Mouse (Mus musculus): ENCODE data around the gene B4galt5. TPM values are rescaled to one million over a fixed set of nuclear protein-coding genes. Genes with fewer than 3 reads are reported as not detected.

The B4galt5 gene
- polyA plus RNA-seq, 1 experiment from 2014 or later = 20.4 TPM

- Histone ChIP-seq H3K9me3 (ENCODE audit: control insufficient read depth, low read length) (no peaks in the 10 kb centered on the region), H3K36me3 (ENCODE audit: control insufficient read depth, insufficient read depth, low read length) (peaks cover 25% of the 10 kb centered on the region), H3K4me2 (ENCODE audit: low read length) (no peak overlapping the region), H3K4me3 (replicated peaks; ENCODE audit: low read depth, low read length) (no peak overlapping the region), H3K4me1 (ENCODE audit: control insufficient read depth, insufficient read depth, low read length) (no peaks in the 10 kb centered on the region), H3K27ac (replicated peaks; ENCODE audit: low read depth, low read length) (no peak overlapping the region; the same call in 1 of the 2 replicates), H3K27me3 (ENCODE audit: control insufficient read depth, insufficient read depth, low read length) (no peaks in the 10 kb centered on the region), H3K9ac (replicated peaks; ENCODE audit: low read length) (no peak overlapping the region)
- DNase-seq (no peak), ATAC-seq (ENCODE audit: low FRiP score, low TSS enrichment) (no peak)
- 90% methylated on average over 15 of the region's 15 CpGs for WGBS
Observed at GRCm38 (mm10) chr2:167306626-167307541, 42.1 kb downstream of the B4galt5 start.

- ATAC-seq (ENCODE audit: low FRiP score, low TSS enrichment) = no peak
Observed at GRCm38 (mm10) chr2:167306273-167306594, 42.7 kb downstream of the B4galt5 start.

GRCm38 (mm10) chr2:167305382-167306272 lies 43.4 kb downstream of the B4galt5 start:
- WGBS = 93% methylated on average over 13 of the region's 13 CpGs
- Histone ChIP-seq H3K9ac (replicated peaks; ENCODE audit: low read length) (no peak overlapping the region), H3K36me3 (ENCODE audit: control insufficient read depth, insufficient read depth, low read length) (peaks cover 33% of the 10 kb centered on the region), H3K4me2 (ENCODE audit: low read length) (no peak overlapping the region), H3K4me3 (replicated peaks; ENCODE audit: low read depth, low read length) (no peak overlapping the region), H3K4me1 (ENCODE audit: control insufficient read depth, insufficient read depth, low read length) (no peaks in the 10 kb centered on the region), H3K27ac (replicated peaks; ENCODE audit: low read depth, low read length) (no peak overlapping the region), H3K9me3 (ENCODE audit: control insufficient read depth, low read length) (no peaks in the 10 kb centered on the region), H3K27me3 (ENCODE audit: control insufficient read depth, insufficient read depth, low read length) (no peaks in the 10 kb centered on the region)
- DNase-seq (no peak), ATAC-seq (ENCODE audit: low FRiP score, low TSS enrichment) (no peak)

More at GRCm38 (mm10) chr2:167306273-167306594, 42.7 kb downstream of the B4galt5 start:
- no peak for DNase-seq
- H3K36me3 ChIP-seq (ENCODE audit: control insufficient read depth, insufficient read depth, low read length) = peaks cover 30% of the 10 kb centered on the region
- H3K9ac ChIP-seq (replicated peaks; ENCODE audit: low read length) = no peak overlapping the region
- H3K4me3 ChIP-seq (replicated peaks; ENCODE audit: low read depth, low read length) = no peak overlapping the region
- no peaks in the 10 kb centered on the region for H3K27me3 ChIP-seq (ENCODE audit: control insufficient read depth, insufficient read depth, low read length)
- no peak overlapping the region for H3K27ac ChIP-seq (replicated peaks; ENCODE audit: low read depth, low read length)
- H3K4me1 ChIP-seq (ENCODE audit: control insufficient read depth, insufficient read depth, low read length) = no peaks in the 10 kb centered on the region
- H3K9me3 ChIP-seq (ENCODE audit: control insufficient read depth, low read length) = no peaks in the 10 kb centered on the region
- H3K4me2 ChIP-seq (ENCODE audit: low read length) = no peak overlapping the region
- 85% methylated on average over 4 of the region's 4 CpGs for WGBS

GRCm38 (mm10) chr2:167304651-167305381 lies 44.2 kb downstream of the B4galt5 start:
- no peaks in the 10 kb centered on the region for H3K27me3 ChIP-seq (ENCODE audit: control insufficient read depth, insufficient read depth, low read length)
- no peak for ATAC-seq (ENCODE audit: low FRiP score, low TSS enrichment)
- no peak overlapping the region for H3K27ac ChIP-seq (replicated peaks; ENCODE audit: low read depth, low read length)
- H3K36me3 ChIP-seq (ENCODE audit: control insufficient read depth, insufficient read depth, low read length) = peaks cover 33% of the 10 kb centered on the region
- H3K9me3 ChIP-seq (ENCODE audit: control insufficient read depth, low read length) = no peaks in the 10 kb centered on the region
- no peak for DNase-seq
- no peak overlapping the region for H3K4me3 ChIP-seq (replicated peaks; ENCODE audit: low read depth, low read length)
- H3K4me2 ChIP-seq (ENCODE audit: low read length) = no peak overlapping the region
- WGBS = 90% methylated on average over 16 of the region's 16 CpGs
- H3K9ac ChIP-seq (replicated peaks; ENCODE audit: low read length) = no peak overlapping the region
- no peaks in the 10 kb centered on the region for H3K4me1 ChIP-seq (ENCODE audit: control insufficient read depth, insufficient read depth, low read length)

GRCm38 (mm10) chr2:167303806-167304205 lies 45.2 kb downstream of the B4galt5 start:
- Histone ChIP-seq H3K9ac (replicated peaks; ENCODE audit: low read length) (no peak overlapping the region), H3K4me3 (replicated peaks; ENCODE audit: low read depth, low read length) (no peak overlapping the region), H3K27me3 (ENCODE audit: control insufficient read depth, insufficient read depth, low read length) (no peaks in the 10 kb centered on the region), H3K36me3 (ENCODE audit: control insufficient read depth, insufficient read depth, low read length) (peaks cover 33% of the 10 kb centered on the region), H3K9me3 (ENCODE audit: control insufficient read depth, low read length) (no peaks in the 10 kb centered on the region), H3K4me1 (ENCODE audit: control insufficient read depth, insufficient read depth, low read length) (0 out of 2 replicates have a peak, but pooled peaks cover 4% of the 10 kb centered on the region), H3K27ac (replicated peaks; ENCODE audit: low read depth, low read length) (no peak overlapping the region), H3K4me2 (ENCODE audit: low read length) (no peak overlapping the region)
- no peak for DNase-seq
- no peak for ATAC-seq (ENCODE audit: low FRiP score, low TSS enrichment)
- WGBS = 92% methylated on average over 6 of the region's 6 CpGs

- Histone ChIP-seq H3K36me3 (ENCODE audit: control insufficient read depth, insufficient read depth, low read length) (peaks cover 33% of the 10 kb centered on the region), H3K27me3 (ENCODE audit: control insufficient read depth, insufficient read depth, low read length) (no peaks in the 10 kb centered on the region), H3K27ac (replicated peaks; ENCODE audit: low read depth, low read length) (no peak overlapping the region), H3K4me2 (ENCODE audit: low read length) (no peak overlapping the region), H3K9me3 (ENCODE audit: control insufficient read depth, low read length) (no peaks in the 10 kb centered on the region), H3K4me1 (ENCODE audit: control insufficient read depth, insufficient read depth, low read length) (0 out of 2 replicates have a peak, but pooled peaks cover 4% of the 10 kb centered on the region), H3K9ac (replicated peaks; ENCODE audit: low read length) (no peak overlapping the region), H3K4me3 (replicated peaks; ENCODE audit: low read depth, low read length) (no peak overlapping the region)
- WGBS = 86% methylated on average over 8 of the region's 8 CpGs
- no peak for DNase-seq
- ATAC-seq (ENCODE audit: low FRiP score, low TSS enrichment) = no peak
Observed at GRCm38 (mm10) chr2:167303196-167303595, 45.8 kb downstream of the B4galt5 start.

- peaks cover 33% of the 10 kb centered on the region for H3K36me3 ChIP-seq (ENCODE audit: control insufficient read depth, insufficient read depth, low read length)
- 73% methylated on average over 1 of the region's 1 CpGs for WGBS
- H3K9ac ChIP-seq (replicated peaks; ENCODE audit: low read length) = no peak overlapping the region
- 0 out of 2 replicates have a peak, but pooled peaks cover 4% of the 10 kb centered on the region for H3K4me1 ChIP-seq (ENCODE audit: control insufficient read depth, insufficient read depth, low read length)
- DNase-seq (no peak), ATAC-seq (ENCODE audit: low FRiP score, low TSS enrichment) (no peak)
- no peaks in the 10 kb centered on the region for H3K27me3 ChIP-seq (ENCODE audit: control insufficient read depth, insufficient read depth, low read length)
- H3K4me3 ChIP-seq (replicated peaks; ENCODE audit: low read depth, low read length) = no peak overlapping the region
- H3K4me2 ChIP-seq (ENCODE audit: low read length) = no peak overlapping the region
- H3K9me3 ChIP-seq (ENCODE audit: control insufficient read depth, low read length) = no peaks in the 10 kb centered on the region
- no peak overlapping the region; the same call in 1 of the 2 replicates for H3K27ac ChIP-seq (replicated peaks; ENCODE audit: low read depth, low read length)
Observed at GRCm38 (mm10) chr2:167302641-167303040, 46.3 kb downstream of the B4galt5 start.

- no peaks in the 10 kb centered on the region for H3K27me3 ChIP-seq (ENCODE audit: control insufficient read depth, insufficient read depth, low read length)
- H3K4me1 ChIP-seq (ENCODE audit: control insufficient read depth, insufficient read depth, low read length) = 0 out of 2 replicates have a peak, but pooled peaks cover 4% of the 10 kb centered on the region
- peaks cover 32% of the 10 kb centered on the region for H3K36me3 ChIP-seq (ENCODE audit: control insufficient read depth, insufficient read depth, low read length)
- 89% methylated on average over 12 of the region's 12 CpGs for WGBS
- H3K4me3 ChIP-seq (replicated peaks; ENCODE audit: low read depth, low read length) = no peak overlapping the region
- DNase-seq = no peak
- H3K9ac ChIP-seq (replicated peaks; ENCODE audit: low read length) = no peak overlapping the region
- H3K4me2 ChIP-seq (ENCODE audit: low read length) = no peak overlapping the region
- H3K27ac ChIP-seq (replicated peaks; ENCODE audit: low read depth, low read length) = no peak overlapping the region
- ATAC-seq (ENCODE audit: low FRiP score, low TSS enrichment) = no peak
- no peaks in the 10 kb centered on the region for H3K9me3 ChIP-seq (ENCODE audit: control insufficient read depth, low read length)
Observed at GRCm38 (mm10) chr2:167302031-167302430, 47.0 kb downstream of the B4galt5 start.

Measured in midbrain, embryonic 14.5 days (tissue).